Mouse (Mus musculus) heart, postnatal 0 days (tissue): Measurements from ENCODE around the gene Slc15a4.

ENCODE experiments used
- CTCF ChIP-seq: IDR thresholded peaks from 2 replicates; pipeline ENCODE4 v1.5.1; 2016; ENCODE audit warnings: antibody characterized with exemption, control low read depth, low read depth
- EP300 ChIP-seq: IDR thresholded peaks from 2 replicates; pipeline ENCODE4 v1.6.1; 2016; ENCODE audit warnings: antibody characterized with exemption, low read depth

DNA sequence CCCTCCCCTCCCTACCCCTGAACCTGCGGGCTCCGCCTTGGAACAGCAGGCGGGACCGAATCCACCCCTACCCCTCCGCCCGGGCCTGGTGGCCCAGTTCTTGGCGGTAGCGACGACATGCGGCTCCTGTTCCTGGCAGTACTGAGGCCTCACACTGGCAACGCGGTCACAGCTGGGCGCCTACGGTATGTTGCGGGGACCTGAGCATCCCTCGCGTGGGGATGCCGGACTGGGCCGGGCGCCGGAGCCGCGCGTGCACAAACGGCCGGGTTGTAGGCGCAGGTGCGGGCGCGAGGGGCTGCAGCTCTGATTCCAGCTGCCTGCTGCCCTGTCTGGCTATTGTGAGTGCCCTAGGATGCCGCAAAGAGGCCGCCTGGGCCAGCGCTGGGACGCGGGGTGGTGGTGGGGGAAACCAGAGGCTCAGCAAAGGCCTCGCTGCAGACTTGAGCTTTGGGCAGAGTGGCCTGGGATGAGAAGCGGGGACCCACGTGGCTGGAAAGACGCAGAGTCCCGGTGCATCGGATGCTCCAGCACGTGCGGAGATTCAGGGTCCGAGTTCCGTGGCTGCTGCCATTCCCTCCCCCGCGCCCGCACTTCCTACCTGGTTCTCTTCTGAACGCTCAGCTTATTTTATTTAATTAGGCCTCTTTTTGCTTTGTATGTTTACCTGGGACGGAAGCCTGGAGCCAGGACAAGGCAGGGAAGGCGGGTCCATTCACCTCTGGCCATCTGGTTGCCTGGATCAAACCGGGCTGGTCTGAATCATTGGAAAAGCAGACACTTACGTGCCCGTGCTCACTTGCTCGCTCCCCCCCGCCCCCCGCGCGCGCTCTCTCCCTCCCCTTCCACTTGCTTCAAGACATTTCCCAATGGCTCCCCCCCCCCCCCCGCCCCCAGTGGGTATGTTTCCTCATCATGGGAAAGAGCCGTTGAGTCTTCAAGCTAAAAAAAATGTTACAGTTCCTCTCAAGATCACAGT lies at the start of gene Slc15a4, which contains the start of gene Glt1d1:
- TF ChIP-seq EP300 (no peak), CTCF (no peak)
